Mouse (Mus musculus) hindbrain, embryonic 10.5 days (tissue): ENCODE data around the gene Fam19a4. TPM values are rescaled to one million over a fixed set of nuclear protein-coding genes. Genes with fewer than 3 reads are reported as not detected.
"Not testable (repeated sequence)": the region's sequence is repeated elsewhere in the genome, so short reads cannot be mapped to it uniquely, and the experiment has no call there.

Experiments used
- DNase-seq: peaks from one replicate; pipeline ENCODE4 v3.0.0-alpha.2; 2017; ENCODE audit warnings: low spot score
- H3K27ac ChIP-seq: fragments of 300-500 bp; sonication (generic); 2 replicates; pipeline ENCODE4 v1.5.1; 2016; ENCODE audit warnings: mild to moderate bottlenecking, moderate library complexity
- H3K27me3 ChIP-seq: fragments of 300-500 bp; sonication (generic); 2 replicates; pipeline ENCODE4 v1.6.1; 2016; ENCODE audit warnings: mild to moderate bottlenecking; ENCODE audit not compliant: poor library complexity, insufficient read depth, severe bottlenecking
- H3K36me3 ChIP-seq: fragments of 300-500 bp; sonication (generic); 2 replicates; pipeline ENCODE4 v1.6.1; 2016; ENCODE audit warnings: mild to moderate bottlenecking, moderate library complexity
- H3K4me1 ChIP-seq: fragments of 300-500 bp; sonication (generic); replicated peaks from 2 replicates; pipeline ENCODE4 v1.6.1; 2016; ENCODE audit warnings: mild to moderate bottlenecking
- H3K4me3 ChIP-seq: fragments of 300-500 bp; sonication (generic); 2 replicates; pipeline ENCODE4 v1.5.1; 2016; ENCODE audit warnings: mild to moderate bottlenecking, moderate library complexity
- H3K9me3 ChIP-seq: fragments of 300-500 bp; sonication (generic); 2 replicates; pipeline ENCODE4 v1.6.1; 2016; ENCODE audit warnings: mild to moderate bottlenecking, moderate library complexity
- WGBS: fragments of 180-500 bp; shearing (Covaris S2); methylation state at CpG from one replicate; pipeline ENCODE4 v1.1.7; 2016; 5-methylcytosine and 5-hydroxymethylcytosine counted together
- polyA plus RNA-seq: library from polyadenylated mRNA; unstranded; fragments of >200 nt; fragmentation: Nextera tagmentation; extraction: Ambion mirVana; gene quantifications from 2 replicates; pipeline ENCODE4 v1.2.1, GENCODE M21; 2016

Gene Fam19a4
- polyA plus RNA-seq, 1 experiment from 2014 or later, result 5.7 TPM

GRCm38 (mm10) chr6:97027110-97027677 is 33.0 kb downstream of the Fam19a4 start:
- H3K36me3 ChIP-seq, result no peaks in the 10 kb centered on the region
- 52% methylated on average over 5 of the region's 5 CpGs for WGBS

GRCm38 (mm10) chr6:97019323-97019722 is 40.9 kb downstream of the Fam19a4 start:
- H3K36me3 ChIP-seq, result no peaks in the 10 kb centered on the region
- no peaks in the 10 kb centered on the region for H3K27me3 ChIP-seq
- H3K4me3 ChIP-seq, result no peak overlapping the region
- H3K9me3 ChIP-seq, result no peaks in the 10 kb centered on the region
- 76% methylated on average over 2 of the region's 2 CpGs for WGBS
- no peak overlapping the region for H3K27ac ChIP-seq
- no peak for DNase-seq
- H3K4me1 ChIP-seq, result no peaks in the 10 kb centered on the region

More at GRCm38 (mm10) chr6:97027110-97027677, 33.0 kb downstream of the Fam19a4 start:
- H3K27me3 ChIP-seq, result no peaks in the 10 kb centered on the region
- H3K4me1 ChIP-seq, result no peaks in the 10 kb centered on the region
- H3K9me3 ChIP-seq, result no peaks in the 10 kb centered on the region
- H3K27ac ChIP-seq, result no peak overlapping the region
- no peak for DNase-seq
- H3K4me3 ChIP-seq, result no peak overlapping the region

GRCm38 (mm10) chr6:97016711-97017110 is 43.5 kb downstream of the Fam19a4 start:
- Histone ChIP-seq H3K4me1 (no peaks in the 10 kb centered on the region), H3K4me3 (no peak overlapping the region), H3K36me3 (no peaks in the 10 kb centered on the region), H3K27me3 (no peaks in the 10 kb centered on the region), H3K9me3 (no peaks in the 10 kb centered on the region), H3K27ac (no peak overlapping the region)
- DNase-seq, result no peak
- WGBS, result 60% methylated on average over 1 of the region's 1 CpGs

GRCm38 (mm10) chr6:97016018-97016417 is 44.2 kb downstream of the Fam19a4 start:
- no peaks in the 10 kb centered on the region for H3K4me1 ChIP-seq
- no peak overlapping the region for H3K4me3 ChIP-seq

GRCm38 (mm10) chr6:97006513-97007094 is 53.6 kb downstream of the Fam19a4 start:
- H3K36me3 ChIP-seq, result no peaks in the 10 kb centered on the region
- H3K27ac ChIP-seq, result no peak overlapping the region
- peaks cover 7% of the 10 kb centered on the region for H3K27me3 ChIP-seq
- H3K4me3 ChIP-seq, result no peak overlapping the region
- H3K9me3 ChIP-seq, result no peaks in the 10 kb centered on the region
- peak; percentile 58 for DNase-seq
- H3K4me1 ChIP-seq, result no peaks in the 10 kb centered on the region
- WGBS, result 44% methylated on average over 8 of the region's 8 CpGs

More at GRCm38 (mm10) chr6:97016018-97016417, 44.2 kb downstream of the Fam19a4 start:
- no peaks in the 10 kb centered on the region for H3K9me3 ChIP-seq
- no peaks in the 10 kb centered on the region for H3K36me3 ChIP-seq
- WGBS, result 80% methylated on average over 3 of the region's 3 CpGs
- DNase-seq, result no peak
- H3K27me3 ChIP-seq, result no peaks in the 10 kb centered on the region
- no peak overlapping the region for H3K27ac ChIP-seq

GRCm38 (mm10) chr6:97005038-97005437 is 55.2 kb downstream of the Fam19a4 start:
- Histone ChIP-seq H3K4me1 (0 out of 2 replicates have a peak, but pooled peaks cover 6% of the 10 kb centered on the region), H3K9me3 (no peaks in the 10 kb centered on the region), H3K36me3 (no peaks in the 10 kb centered on the region), H3K4me3 (no peak overlapping the region), H3K27ac (no peak overlapping the region), H3K27me3 (peaks cover 7% of the 10 kb centered on the region)
- DNase-seq, result peak; percentile 16
- 27% methylated on average over 11 of the region's 11 CpGs for WGBS

- Histone ChIP-seq H3K4me3 (no peak overlapping the region), H3K36me3 (no peaks in the 10 kb centered on the region), H3K4me1 (0 out of 2 replicates have a peak, but pooled peaks cover 2% of the 10 kb centered on the region), H3K9me3 (no peaks in the 10 kb centered on the region), H3K27ac (no peak overlapping the region), H3K27me3 (no peaks in the 10 kb centered on the region)
- 87% methylated on average over 7 of the region's 7 CpGs for WGBS
- DNase-seq, result no peak
These were observed 64.6 kb downstream of the Fam19a4 start for GRCm38 (mm10) chr6:96995556-96996159.

GRCm38 (mm10) chr6:96991741-96992140 is 68.5 kb downstream of the Fam19a4 start:
- no peaks in the 10 kb centered on the region for H3K27me3 ChIP-seq
- H3K36me3 ChIP-seq, result no peaks in the 10 kb centered on the region
- H3K9me3 ChIP-seq, result no peaks in the 10 kb centered on the region
- WGBS, result 97% methylated on average over 1 of the region's 1 CpGs
- no peak overlapping the region for H3K4me3 ChIP-seq
- DNase-seq, result no peak
- no peaks in the 10 kb centered on the region for H3K4me1 ChIP-seq
- no peak overlapping the region for H3K27ac ChIP-seq

- Histone ChIP-seq H3K27me3 (no peaks in the 10 kb centered on the region), H3K9me3 (no peaks in the 10 kb centered on the region), H3K4me3 (no peak overlapping the region), H3K36me3 (no peaks in the 10 kb centered on the region), H3K27ac (no peak overlapping the region), H3K4me1 (no peaks in the 10 kb centered on the region)
- no peak for DNase-seq
- WGBS, result 91% methylated on average over 1 of the region's 1 CpGs
These were observed 82.7 kb downstream of the Fam19a4 start for GRCm38 (mm10) chr6:96977537-96977936.

GRCm38 (mm10) chr6:96944796-96945195 is 115.4 kb downstream of the Fam19a4 start:
- H3K27ac ChIP-seq, result no peak overlapping the region
- no peak for DNase-seq
- 65% methylated on average over 2 of the region's 2 CpGs for WGBS
- H3K4me3 ChIP-seq, result no peak overlapping the region
- no peaks in the 10 kb centered on the region for H3K27me3 ChIP-seq
- no peaks in the 10 kb centered on the region for H3K4me1 ChIP-seq
- no peaks in the 10 kb centered on the region for H3K36me3 ChIP-seq
- H3K9me3 ChIP-seq, result no peaks in the 10 kb centered on the region

- H3K36me3 ChIP-seq, result no peaks in the 10 kb centered on the region
- 80% methylated on average over 1 of the region's 1 CpGs for WGBS
- H3K4me1 ChIP-seq, result no peaks in the 10 kb centered on the region
- DNase-seq, result no peak
- no peaks in the 10 kb centered on the region for H3K9me3 ChIP-seq
- no peak overlapping the region for H3K4me3 ChIP-seq
- no peaks in the 10 kb centered on the region for H3K27me3 ChIP-seq
- H3K27ac ChIP-seq, result no peak overlapping the region
These were observed 124.4 kb downstream of the Fam19a4 start for GRCm38 (mm10) chr6:96935776-96936175.

- H3K4me3 ChIP-seq, result no peak overlapping the region
- no peaks in the 10 kb centered on the region for H3K27me3 ChIP-seq
- no peak for DNase-seq
- H3K4me1 ChIP-seq, result no peaks in the 10 kb centered on the region
- no peak overlapping the region for H3K27ac ChIP-seq
- WGBS, result 68% methylated on average over 8 of the region's 8 CpGs
- no peaks in the 10 kb centered on the region for H3K36me3 ChIP-seq
- H3K9me3 ChIP-seq, result no peaks in the 10 kb centered on the region
These were observed 151.1 kb downstream of the Fam19a4 start for GRCm38 (mm10) chr6:96909061-96909480.

- H3K4me3 ChIP-seq, H3K4me1 ChIP-seq, H3K27ac ChIP-seq, DNase-seq, H3K36me3 ChIP-seq, H3K9me3 ChIP-seq, H3K27me3 ChIP-seq: not testable (repeated sequence)
- 92% methylated on average over 18 of the region's 18 CpGs for WGBS
These were observed 183.1 kb downstream of the Fam19a4 start for GRCm38 (mm10) chr6:96877105-96877504.
